Mouse (Mus musculus) gastrocnemius, adult 18-20 months (tissue): ENCODE data around the gene Gjb3. TPM values are rescaled to one million over a fixed set of nuclear protein-coding genes. Genes with fewer than 3 reads are reported as not detected.
A peak's percentile ranks its signal among the peaks of the same experiment; 100 is the strongest.

Experiments used
- DNase-seq: peaks from one replicate; pipeline ENCODE4 v3.0.0; 2021; ENCODE audit warnings: low spot score
- long read RNA-seq, 2 experiments: library from polyadenylated mRNA; stranded (forward); transcript quantifications; one replicate each; pipeline ENCODE4 v2.0.0; 2021
- total RNA-seq, 2 experiments: library from RNA; stranded (reverse); gene quantifications; 2 replicates each; pipeline ENCODE4 v1.2.3; 2021

Gene Gjb3
- not detected for total RNA-seq
- long read RNA-seq, experiment 1, result 0 reads
- long read RNA-seq, experiment 2, result 0 reads

- DNase-seq, result no peak
These were observed at the start of gene Gjb3 for GRCm38 (mm10) chr4:127330181-127331100. Gene Gjb3 (minus strand): TSS chr4:127330844.

- DNase-seq, result no peak
These were observed 46.7 kb upstream of the Gjb3 start for GRCm38 (mm10) chr4:127377344-127377743.

- no peak for DNase-seq
These were observed 45.0 kb upstream of the Gjb3 start for GRCm38 (mm10) chr4:127375541-127376177.

GRCm38 (mm10) chr4:127374645-127375044, 44.0 kb upstream of the Gjb3 start:
- no peak for DNase-seq

GRCm38 (mm10) chr4:127373491-127373890, 42.8 kb upstream of the Gjb3 start:
- no peak for DNase-seq

- no peak for DNase-seq
These were observed 40.9 kb upstream of the Gjb3 start for GRCm38 (mm10) chr4:127371546-127371945.

- DNase-seq, result no peak
These were observed 39.8 kb upstream of the Gjb3 start for GRCm38 (mm10) chr4:127370447-127370846.

- peak; percentile 22 for DNase-seq
These were observed 37.8 kb upstream of the Gjb3 start for GRCm38 (mm10) chr4:127368379-127368973.

GRCm38 (mm10) chr4:127365834-127366233, 35.2 kb upstream of the Gjb3 start:
- no peak for DNase-seq

GRCm38 (mm10) chr4:127365433-127365832, 34.8 kb upstream of the Gjb3 start:
- DNase-seq, result no peak

GRCm38 (mm10) chr4:127364431-127364830, 33.8 kb upstream of the Gjb3 start:
- no peak for DNase-seq

- no peak for DNase-seq
These were observed 32.7 kb upstream of the Gjb3 start for GRCm38 (mm10) chr4:127363331-127363730.

GRCm38 (mm10) chr4:127362520-127362919, 31.9 kb upstream of the Gjb3 start:
- no peak for DNase-seq

- no peak for DNase-seq
These were observed 27.4 kb upstream of the Gjb3 start, which contains the start of gene Gjb5 for GRCm38 (mm10) chr4:127358018-127358417. Gene Gjb5 (minus strand): TSS chr4:127358181.

GRCm38 (mm10) chr4:127354506-127355485, 24.2 kb upstream of the Gjb3 start:
- no peak for DNase-seq

- DNase-seq, result no peak
These were observed 23.4 kb upstream of the Gjb3 start, which contains the start of gene Gjb4 for GRCm38 (mm10) chr4:127353951-127354438. Gene Gjb4 (minus strand): TSS chr4:127354081.

GRCm38 (mm10) chr4:127352594-127352993, 21.9 kb upstream of the Gjb3 start:
- no peak for DNase-seq

GRCm38 (mm10) chr4:127349560-127350300, 19.1 kb upstream of the Gjb3 start:
- no peak for DNase-seq

- no peak for DNase-seq
These were observed 14.4 kb upstream of the Gjb3 start for GRCm38 (mm10) chr4:127345000-127345399.

- DNase-seq, result no peak
These were observed 10.7 kb upstream of the Gjb3 start for GRCm38 (mm10) chr4:127341372-127341771.
